Mouse (Mus musculus): ENCODE measurements around the gene B3gnt5.

DNA sequence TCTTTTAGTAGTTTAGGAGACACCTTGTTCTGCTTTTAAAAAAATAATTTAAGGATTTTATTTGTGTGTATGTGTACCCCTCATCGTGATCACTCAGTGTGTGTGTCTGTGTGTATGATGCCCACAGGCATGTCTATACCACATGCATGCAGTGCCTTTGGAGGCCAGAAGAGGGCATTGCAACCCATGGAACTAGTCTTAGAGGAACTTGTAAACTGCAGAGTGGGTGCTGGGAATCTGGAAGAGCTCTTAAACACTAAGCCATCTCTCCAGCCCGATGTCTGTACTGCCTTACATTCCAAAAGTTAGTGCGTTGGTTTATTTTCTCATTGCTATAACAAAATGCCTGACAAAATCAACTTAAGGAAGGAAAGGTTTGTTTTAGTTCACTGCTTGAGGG, 6.1 kb downstream of the B3gnt5 start:
- TF ChIP-seq CTCF (IDR thresholded peaks at IDR 0.05; ENCODE audit: low read depth, low read length) (no peak), GATA1 (IDR thresholded peaks at IDR 0.05; ENCODE audit: borderline replicate concordance, low read length) (no peak)

Measured in G1E (cell line).